Mouse (Mus musculus) forebrain, embryonic 12.5 days (tissue): ENCODE results near the gene Cntnap5b. TPM values are rescaled to one million over a fixed set of nuclear protein-coding genes. Genes with fewer than 3 reads are reported as not detected.
"Not testable (repeated sequence)": the region's sequence is repeated elsewhere in the genome, so short reads cannot be mapped to it uniquely, and the experiment has no call there.

Experiments used
- ATAC-seq: fragments of 200-750 bp; cut with Nextera tagmentation; 2 replicates; pipeline ENCODE4 v1.8.0; 2017; ENCODE audit warnings: moderate TSS enrichment; ENCODE audit not compliant: low FRiP score
- H3K27ac ChIP-seq: fragments of 300-500 bp; sonication (generic); 2 replicates; pipeline ENCODE4 v1.5.1; 2016; ENCODE audit warnings: mild to moderate bottlenecking
- H3K27me3 ChIP-seq: fragments of 300-500 bp; sonication (generic); 2 replicates; pipeline ENCODE4 v1.6.1; 2016; ENCODE audit warnings: mild to moderate bottlenecking
- H3K36me3 ChIP-seq: fragments of 300-500 bp; sonication (generic); replicated peaks from 2 replicates; pipeline ENCODE4 v1.6.1; 2016; ENCODE audit warnings: mild to moderate bottlenecking
- H3K4me1 ChIP-seq: fragments of 300-500 bp; sonication (generic); 2 replicates; pipeline ENCODE4 v1.6.1; 2016
- H3K4me2 ChIP-seq: fragments of 300-500 bp; sonication (generic); 2 replicates; pipeline ENCODE4 v1.6.1; 2016; ENCODE audit warnings: mild to moderate bottlenecking, moderate library complexity
- H3K4me3 ChIP-seq: fragments of 300-500 bp; sonication (generic); replicated peaks from 2 replicates; pipeline ENCODE4 v1.5.1; 2016; ENCODE audit warnings: mild to moderate bottlenecking
- H3K9ac ChIP-seq: fragments of 300-500 bp; sonication (generic); 2 replicates; pipeline ENCODE4 v1.6.1; 2016; ENCODE audit warnings: mild to moderate bottlenecking
- H3K9me3 ChIP-seq: fragments of 300-500 bp; sonication (generic); 2 replicates; pipeline ENCODE4 v1.6.1; 2016
- WGBS: fragments of 180-500 bp; shearing (Covaris S2); methylation state at CpG from one replicate; pipeline ENCODE4 v1.1.7; 2016; 5-methylcytosine and 5-hydroxymethylcytosine counted together
- polyA plus RNA-seq: library from polyadenylated mRNA; unstranded; fragments of >200 nt; fragmentation: Nextera tagmentation; extraction: Ambion mirVana; gene quantifications from 2 replicates; pipeline ENCODE4 v1.2.1, GENCODE M21; 2016

Cntnap5b gene
- polyA plus RNA-seq, 1 experiment from 2014 or later: 0.22 TPM

- WGBS: 88% methylated on average over 4 of the region's 4 CpGs
- not testable (repeated sequence) for H3K4me1 ChIP-seq, H3K36me3 ChIP-seq, H3K27me3 ChIP-seq, ATAC-seq, H3K4me2 ChIP-seq, H3K4me3 ChIP-seq, H3K9ac ChIP-seq, H3K27ac ChIP-seq, H3K9me3 ChIP-seq
Observed at GRCm38 (mm10) chr1:100001226-100001625, 228.7 kb downstream of the Cntnap5b start.

GRCm38 (mm10) chr1:100006021-100006745, 233.6 kb downstream of the Cntnap5b start:
- no peaks in the 10 kb centered on the region for H3K4me1 ChIP-seq
- H3K27me3 ChIP-seq: no peaks in the 10 kb centered on the region
- no peak overlapping the region for H3K9ac ChIP-seq
- no peak overlapping the region for H3K27ac ChIP-seq
- no peak overlapping the region for H3K4me3 ChIP-seq
- no peak for ATAC-seq
- WGBS: 86% methylated on average over 5 of the region's 5 CpGs
- no peaks in the 10 kb centered on the region for H3K36me3 ChIP-seq
- H3K4me2 ChIP-seq: no peak overlapping the region
- no peaks in the 10 kb centered on the region for H3K9me3 ChIP-seq

DNA sequence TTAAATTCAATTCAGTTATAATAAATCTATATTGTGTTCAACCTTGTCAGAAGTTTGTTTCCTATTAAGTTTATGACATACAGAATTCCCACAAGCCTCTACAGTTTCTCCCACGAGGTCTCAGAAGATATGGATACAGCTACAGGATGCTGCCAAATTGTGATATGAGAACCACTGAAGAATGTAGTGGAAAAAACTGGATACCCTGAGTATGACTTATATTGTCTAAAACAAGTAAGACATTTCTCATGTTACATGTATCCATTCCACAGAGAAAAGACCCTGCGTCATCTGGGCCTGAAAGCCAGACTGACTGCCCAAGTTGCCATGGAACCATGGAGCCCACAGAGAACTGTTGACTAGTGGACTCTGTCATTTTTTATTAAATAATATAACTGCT, 269.2 kb downstream of the Cntnap5b start:
- Histone ChIP-seq H3K36me3 (no peaks in the 10 kb centered on the region), H3K27me3 (no peaks in the 10 kb centered on the region), H3K4me2 (no peak overlapping the region), H3K4me3 (no peak overlapping the region), H3K9ac (no peak overlapping the region), H3K27ac (no peak overlapping the region), H3K4me1 (no peaks in the 10 kb centered on the region), H3K9me3 (no peaks in the 10 kb centered on the region)
- WGBS: 81% methylated on average over 2 of the region's 2 CpGs
- ATAC-seq: no peak

- ATAC-seq: no peak
- Histone ChIP-seq H3K9ac (no peak overlapping the region), H3K4me1 (no peaks in the 10 kb centered on the region), H3K27me3 (no peaks in the 10 kb centered on the region), H3K9me3 (no peaks in the 10 kb centered on the region), H3K4me3 (no peak overlapping the region), H3K4me2 (no peak overlapping the region), H3K36me3 (no peaks in the 10 kb centered on the region), H3K27ac (no peak overlapping the region)
- WGBS: 76% methylated on average over 2 of the region's 2 CpGs
Observed at GRCm38 (mm10) chr1:100079812-100080211, 307.2 kb downstream of the Cntnap5b start.

DNA sequence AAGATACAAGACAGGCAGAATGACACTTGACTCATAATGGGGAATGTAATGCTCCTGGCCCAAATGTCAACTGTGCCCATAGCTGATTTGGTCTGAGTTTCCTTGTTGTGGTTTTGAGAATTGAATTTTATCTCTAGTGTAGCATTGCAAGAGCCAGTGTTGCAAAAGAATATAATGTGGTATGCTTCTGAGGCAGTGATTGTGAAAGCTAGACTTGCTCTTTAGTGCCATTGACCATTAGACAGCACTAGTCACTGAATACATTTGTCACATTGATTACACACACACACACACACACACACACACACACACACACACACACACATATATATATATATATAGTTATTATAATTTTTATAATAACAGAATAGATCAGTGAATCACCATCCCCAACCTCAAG, 328.0 kb downstream of the Cntnap5b start:
- Histone ChIP-seq H3K36me3 (no peaks in the 10 kb centered on the region), H3K4me3 (no peak overlapping the region), H3K4me1 (no peaks in the 10 kb centered on the region), H3K9ac (no peak overlapping the region), H3K4me2 (no peak overlapping the region), H3K9me3 (no peaks in the 10 kb centered on the region), H3K27ac (no peak overlapping the region), H3K27me3 (no peaks in the 10 kb centered on the region)
- no peak for ATAC-seq

DNA sequence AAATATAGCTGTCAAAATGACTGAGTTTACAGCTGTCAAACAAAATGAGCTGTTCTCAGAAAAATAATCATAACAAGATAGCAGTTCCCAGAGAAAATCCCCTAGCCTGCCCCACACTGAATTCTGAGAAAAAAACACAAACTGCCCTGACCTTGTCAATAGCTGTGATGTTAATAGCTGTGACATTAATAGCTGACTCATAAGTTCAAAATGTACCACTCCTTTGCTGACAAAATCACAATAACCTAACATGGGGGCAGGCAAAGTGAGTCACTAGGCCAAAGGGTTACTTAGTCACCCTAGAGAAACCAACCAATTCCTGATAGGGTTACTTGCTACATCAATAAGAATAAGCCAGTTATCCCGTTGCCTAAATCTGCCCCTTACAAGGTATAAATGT, 328.5 kb downstream of the Cntnap5b start:
- no peak overlapping the region for H3K4me3 ChIP-seq
- H3K27ac ChIP-seq: no peak overlapping the region
- H3K4me2 ChIP-seq: no peak overlapping the region
- H3K9me3 ChIP-seq: no peaks in the 10 kb centered on the region
- no peaks in the 10 kb centered on the region for H3K36me3 ChIP-seq
- H3K4me1 ChIP-seq: no peaks in the 10 kb centered on the region
- no peak overlapping the region for H3K9ac ChIP-seq
- WGBS: 76% methylated on average over 1 of the region's 1 CpGs
- H3K27me3 ChIP-seq: no peaks in the 10 kb centered on the region
- ATAC-seq: no peak

DNA sequence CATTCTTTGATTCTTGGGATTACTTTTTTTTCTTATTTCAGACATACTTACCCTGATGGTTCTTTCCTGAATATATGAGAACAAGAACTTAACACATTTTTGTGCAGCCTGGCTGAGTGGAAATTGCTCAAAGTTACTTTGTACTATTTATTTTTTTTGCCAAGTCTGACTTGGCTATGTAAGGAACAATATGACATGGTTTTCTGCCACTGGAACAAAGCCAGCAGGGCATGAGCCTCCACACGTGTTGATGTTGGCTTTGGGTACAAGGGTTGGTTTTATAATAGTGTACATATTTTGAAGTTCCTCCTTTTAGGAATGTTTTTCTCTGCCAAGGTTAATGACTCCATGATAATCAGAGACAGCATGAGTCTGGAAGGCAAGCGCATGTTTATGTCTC, 331.8 kb downstream of the Cntnap5b start:
- Histone ChIP-seq H3K27ac (no peak overlapping the region), H3K4me1 (no peaks in the 10 kb centered on the region), H3K27me3 (no peaks in the 10 kb centered on the region), H3K9me3 (no peaks in the 10 kb centered on the region), H3K4me2 (no peak overlapping the region), H3K36me3 (no peaks in the 10 kb centered on the region), H3K4me3 (no peak overlapping the region), H3K9ac (no peak overlapping the region)
- no peak for ATAC-seq
- WGBS: 85% methylated on average over 2 of the region's 2 CpGs

- Histone ChIP-seq H3K9ac (no peak overlapping the region), H3K36me3 (no peaks in the 10 kb centered on the region), H3K4me2 (no peak overlapping the region), H3K9me3 (no peaks in the 10 kb centered on the region), H3K4me3 (no peak overlapping the region), H3K4me1 (no peaks in the 10 kb centered on the region), H3K27ac (no peak overlapping the region), H3K27me3 (no peaks in the 10 kb centered on the region)
- no peak for ATAC-seq
Observed at GRCm38 (mm10) chr1:100122410-100122935, 349.9 kb downstream of the Cntnap5b start.

DNA sequence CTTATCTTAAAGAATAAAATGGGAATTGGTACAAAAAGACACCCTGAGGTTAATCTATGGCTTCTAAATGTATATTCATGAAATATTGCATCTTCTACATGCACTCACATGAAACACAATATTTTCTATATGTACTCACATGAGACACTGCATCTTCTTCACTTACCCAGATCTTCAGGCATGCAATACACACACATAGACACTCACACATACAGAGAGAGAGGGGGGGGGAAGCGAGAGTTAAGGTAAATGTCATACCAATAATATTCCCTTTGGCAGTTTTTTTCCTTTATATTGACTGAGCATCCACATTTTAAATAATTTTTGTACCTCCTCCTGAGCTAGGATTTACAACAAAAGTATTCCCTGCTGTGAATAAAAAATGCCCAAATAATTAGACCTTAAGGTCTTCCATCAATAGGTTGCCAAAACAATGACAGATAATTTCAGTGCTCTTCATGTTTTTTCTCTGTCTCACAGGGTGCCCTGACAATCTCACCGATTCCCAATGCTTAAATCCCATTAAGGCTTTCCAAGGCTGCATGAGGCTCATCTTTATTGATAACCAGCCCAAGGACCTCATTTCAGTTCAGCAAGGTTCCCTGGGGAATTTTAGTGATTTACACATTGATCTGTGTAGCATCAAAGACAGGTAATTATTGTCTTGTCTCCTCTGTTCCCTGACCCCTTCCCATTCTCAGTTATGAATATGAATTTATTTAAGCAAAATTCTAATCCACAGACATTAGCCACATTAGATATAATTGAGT, 391.2 kb downstream of the Cntnap5b start:
- ATAC-seq: no peak; the same call in 1 of the 2 replicates
- no peaks in the 10 kb centered on the region for H3K9me3 ChIP-seq
- no peaks in the 10 kb centered on the region for H3K4me1 ChIP-seq
- no peak overlapping the region for H3K27ac ChIP-seq
- no peak overlapping the region for H3K4me3 ChIP-seq
- H3K4me2 ChIP-seq: no peak overlapping the region
- no peak overlapping the region for H3K9ac ChIP-seq
- H3K27me3 ChIP-seq: no peaks in the 10 kb centered on the region
- no peaks in the 10 kb centered on the region for H3K36me3 ChIP-seq
- 49% methylated on average over 2 of the region's 2 CpGs for WGBS

GRCm38 (mm10) chr1:100171566-100171965, 399.0 kb downstream of the Cntnap5b start:
- Histone ChIP-seq H3K36me3 (no peaks in the 10 kb centered on the region), H3K4me1 (no peaks in the 10 kb centered on the region), H3K27ac (no peak overlapping the region), H3K27me3 (no peaks in the 10 kb centered on the region), H3K4me2 (no peak overlapping the region), H3K9ac (no peak overlapping the region), H3K9me3 (no peaks in the 10 kb centered on the region), H3K4me3 (no peak overlapping the region)
- ATAC-seq: no peak

- ATAC-seq: peak; percentile 98
- Histone ChIP-seq H3K27ac (no peak overlapping the region), H3K4me3 (no peak overlapping the region), H3K9me3 (no peaks in the 10 kb centered on the region), H3K27me3 (no peaks in the 10 kb centered on the region), H3K4me2 (no peak overlapping the region), H3K36me3 (no peaks in the 10 kb centered on the region), H3K4me1 (no peaks in the 10 kb centered on the region), H3K9ac (no peak overlapping the region)
- 82% methylated on average over 5 of the region's 5 CpGs for WGBS
Observed at GRCm38 (mm10) chr1:100180050-100180449, 407.5 kb downstream of the Cntnap5b start.

- H3K4me1 ChIP-seq: no peaks in the 10 kb centered on the region
- peak; percentile 90 for ATAC-seq
- H3K4me3 ChIP-seq: no peak overlapping the region
- no peaks in the 10 kb centered on the region for H3K27me3 ChIP-seq
- no peak overlapping the region for H3K4me2 ChIP-seq
- WGBS: 15% methylated on average over 5 of the region's 6 CpGs
- no peaks in the 10 kb centered on the region for H3K9me3 ChIP-seq
- no peak overlapping the region for H3K9ac ChIP-seq
- no peaks in the 10 kb centered on the region for H3K36me3 ChIP-seq
- H3K27ac ChIP-seq: no peak overlapping the region
Observed at GRCm38 (mm10) chr1:100231980-100232608, 459.5 kb downstream of the Cntnap5b start.
